In genomic region chr7:43464864-43465343, GRCm38 (mm10) we compare ENCODE assay signal across 9 mouse cellular contexts. TPM values are rescaled to one million over a fixed set of nuclear protein-coding genes. Genes with fewer than 3 reads are reported as not detected.
DNase-seq lines count a peak whose midpoint lies in the region; ATAC-seq and TF ChIP-seq lines count a peak whose summit lies in the region.
"Had no signal": no experiment of that assay in that cellular context is flagged by ENCODE, and none has a peak within 500 bp of the region (broad histone marks: within the 10 kb centered on the region; RNA-seq: fewer than 3 reads in every experiment).

No protein-coding gene starts in this region.

- TF ChIP-seq RAD21 in CH12.LX (IDR thresholded peaks at IDR 0.05; ENCODE audit: low read depth, low read length): no peak

- H3K27me3 ChIP-seq in CH12.LX (replicated peaks): no peaks in the 10 kb centered on the region
- H3K27me3 ChIP-seq in forebrain, embryonic 15.5 days: no peaks in the 10 kb centered on the region
- H3K27me3 ChIP-seq in limb, embryonic 12.5 days: peaks cover 46% of the 10 kb centered on the region

- no peaks in the 10 kb centered on the region for H3K36me3 ChIP-seq in CH12.LX (replicated peaks in 1 of 2; ENCODE audit: control insufficient read depth in 1 of 2, insufficient read depth in 1 of 2, low read length in 1 of 2)
- no peaks in the 10 kb centered on the region for H3K36me3 ChIP-seq in forebrain, embryonic 15.5 days
- no peaks in the 10 kb centered on the region for H3K36me3 ChIP-seq in limb, embryonic 12.5 days

- no peaks in the 10 kb centered on the region for H3K9me3 ChIP-seq in CH12.LX (replicated peaks; ENCODE audit: low read length)
- no peaks in the 10 kb centered on the region for H3K9me3 ChIP-seq in forebrain, embryonic 15.5 days
- H3K9me3 ChIP-seq in limb, embryonic 12.5 days: no peaks in the 10 kb centered on the region

- TF ChIP-seq POLR2A in CH12.LX (IDR thresholded peaks at IDR 0.05; ENCODE audit: low read depth, low read length): no peak

- H3K4me3 ChIP-seq in CH12.LX (replicated peaks in 1 of 3; ENCODE audit: low read depth in 2 of 3, low read length in 2 of 3, poor library complexity in 1 of 3): peak overlapping the region; percentile 21 to 66 (median 60)
- peak overlapping the region; percentile 47 for H3K4me3 ChIP-seq in forebrain, embryonic 15.5 days
- H3K4me3 ChIP-seq in limb, embryonic 12.5 days (replicated peaks): peak overlapping the region; percentile 48

- no peak for TF ChIP-seq CTCF in CH12.LX (conservative IDR thresholded peaks at IDR 0.05 in 1 of 2, IDR thresholded peaks at IDR 0.05 in 1 of 2; ENCODE audit: low read depth in 2 of 2, low read length in 2 of 2)

- H3K4me2 ChIP-seq in CH12.LX (ENCODE audit: insufficient read depth, low read depth, poor library complexity, severe bottlenecking): peak overlapping the region; percentile 68
- H3K4me2 ChIP-seq in forebrain, embryonic 15.5 days (replicated peaks): peak overlapping the region; percentile 68
- peak overlapping the region; percentile 82 for H3K4me2 ChIP-seq in limb, embryonic 12.5 days

- dilution Hi-C loops in CH12.LX (cut with MboI; ENCODE audit: extremely low pct_ligation_motif_present, extremely low pct_unique_long_range_greater_than_20kb, low sequenced_read_pairs): no loop called here

- no peak overlapping the region for H3K9ac ChIP-seq in CH12.LX (ENCODE audit: insufficient read depth, low read depth)
- H3K9ac ChIP-seq in forebrain, embryonic 15.5 days (replicated peaks): peak overlapping the region; percentile 43
- H3K9ac ChIP-seq in limb, embryonic 12.5 days (replicated peaks): peak overlapping the region; percentile 44; the same call in 1 of the 2 replicates

- H3K4me1 ChIP-seq in CH12.LX (ENCODE audit: control insufficient read depth in 1 of 2, insufficient read depth in 2 of 2): peaks cover 3 to 9% of the 10 kb centered on the region in 2 experiments; a peak in 3 of 4 replicates
- H3K4me1 ChIP-seq in forebrain, embryonic 15.5 days: peaks cover 18% of the 10 kb centered on the region
- H3K4me1 ChIP-seq in limb, embryonic 12.5 days (replicated peaks): peaks cover 17% of the 10 kb centered on the region; the same call in 1 of the 2 replicates

- WGBS in forebrain, embryonic 15.5 days: 3% methylated on average over 35 of the region's 35 CpGs
- 6% methylated on average over 35 of the region's 35 CpGs for WGBS in limb, embryonic 12.5 days

- peak; percentile 26 for DNase-seq in gastrocnemius, postnatal 10 days
- no peak for DNase-seq in gastrocnemius, postnatal 4 days (ENCODE audit: low spot score in 2 of 2)
- DNase-seq in CH12.LX (ENCODE audit: extremely low read depth): no peak
- DNase-seq in natural killer cell, adult 2 months (ENCODE audit: low spot score in 2 of 2): peak; percentile 54 to 72

- in situ Hi-C loops in CH12.LX (cut with MboI; ENCODE audit: low pct_ligation_motif_present, low pct_unique_long_range_greater_than_20kb, low sequenced_read_pairs): loop anchor here (5.0 to 10.0 kb wide), 3 partner anchors 43 to 180 kb away; no protein-coding TSS in a partner anchor

- ATAC-seq in forebrain, embryonic 15.5 days (replicated peaks): 0 out of 2 replicates have a peak, but pooled peaks have one; percentile 3
- ATAC-seq in limb, embryonic 12.5 days (ENCODE audit: insufficient number of reproducible peaks, insufficient read depth, low FRiP score, low TSS enrichment, low read depth): peak; percentile 50; the same call in 1 of the 2 replicates
- ATAC-seq in monocyte, adult 5-6 weeks (replicated peaks; ENCODE audit: insufficient number of reproducible peaks, low FRiP score, low TSS enrichment, poor library complexity, severe bottlenecking): no peak
- ATAC-seq in inflammation-experienced regulatory T-cells, adult 6 months: no peak

- H3K27ac ChIP-seq in CH12.LX (ENCODE audit: insufficient read depth, low read depth): no peak overlapping the region
- no peak overlapping the region for H3K27ac ChIP-seq in forebrain, embryonic 15.5 days (replicated peaks)
- no peak overlapping the region for H3K27ac ChIP-seq in limb, embryonic 12.5 days

- TF ChIP-seq EP300 in CH12.LX (IDR thresholded peaks at IDR 0.05; ENCODE audit: low read length): no peak

- no peaks in the 10 kb centered on the region for H3K79me2 ChIP-seq in CH12.LX (replicated peaks; ENCODE audit: control insufficient read depth, extremely low read depth, insufficient read depth, poor library complexity, severe bottlenecking)

TF ChIP-seq in CH12.LX, 34 proteins besides CTCF, POLR2A, EP300 and RAD21:
- TF ChIP-seq SMC3 (IDR thresholded peaks at IDR 0.05; ENCODE audit: low read depth, low read length) (0 out of 2 replicates have a peak, but pooled peaks have one; percentile 38), CHD2 (IDR thresholded peaks at IDR 0.05; ENCODE audit: low read length) (no peak)

RNA-seq across cellular contexts. Expression of gene Vsig10l, which starts 2.0 kb away (rescaled TPM):
- total RNA-seq in gastrocnemius, postnatal 10 days (2021): 1 to 10 TPM; 1.4 to 3.8 TPM
- total RNA-seq in gastrocnemius, postnatal 4 days (2021): 1 to 10 TPM; 3.7 to 4.9 TPM
- 0.17 TPM in 2 replicates for total RNA-seq in CH12.LX (2012; rRNA removed)
- total RNA-seq in CH12.LX (2014; rRNA removed): 0.12 TPM in 2 replicates
- 0.99 and 1.8 TPM in 2 replicates for polyA plus RNA-seq in CH12.LX (2012; ENCODE audit: insufficient read length, low read depth)
- polyA plus RNA-seq in forebrain, embryonic 15.5 days (2015; fragmentation: Nextera tagmentation; extraction: Ambion mirVana): 7.8 and 8.3 TPM in 2 replicates
- polyA plus RNA-seq in limb, embryonic 12.5 days (2016; fragmentation: Nextera tagmentation; extraction: Ambion mirVana): 1.8 and 3.7 TPM in 2 replicates
- 1.2 to 6.7 TPM (median 2.9 TPM) in 3 replicates for total RNA-seq in monocyte, adult 5-6 weeks (2017)
- 1 to 10 TPM; 2.4 to 6.8 (median 2.9) TPM for polyA plus RNA-seq in inflammation-experienced regulatory T-cells, adult 6 months (2017; shearing (Covaris generic))

RNA-seq across cellular contexts. Expression of gene Gm45233, which starts 21.0 kb away (rescaled TPM):
- total RNA-seq in gastrocnemius, postnatal 10 days (2021): 1 to 10 TPM in 1 of 2 experiments, under 1 TPM in 1; 0.66 to 1.2 TPM
- 1 to 10 TPM; 1.2 to 1.4 TPM for total RNA-seq in gastrocnemius, postnatal 4 days (2021)
- not detected in 2 replicates for total RNA-seq in CH12.LX (2012; rRNA removed)
- 0.39 TPM in 1 of 2 replicates, not detected in the other for total RNA-seq in CH12.LX (2014; rRNA removed)
- 0.66 TPM in 1 of 2 replicates, not detected in the other for polyA plus RNA-seq in CH12.LX (2012; ENCODE audit: insufficient read length, low read depth)
- polyA plus RNA-seq in forebrain, embryonic 15.5 days (2015; fragmentation: Nextera tagmentation; extraction: Ambion mirVana): not detected in 2 replicates
- 1.1 TPM in 1 of 2 replicates, not detected in the other for polyA plus RNA-seq in limb, embryonic 12.5 days (2016; fragmentation: Nextera tagmentation; extraction: Ambion mirVana)
- total RNA-seq in monocyte, adult 5-6 weeks (2017): not detected in 3 replicates
- polyA plus RNA-seq in inflammation-experienced regulatory T-cells, adult 6 months (2017; shearing (Covaris generic)): not detected
- polyA plus RNA-seq: large intestine, adult 2 months had no signal

RNA-seq across cellular contexts. Expression of gene Etfb, which starts 21.0 kb away (rescaled TPM):
- 100 to 1,000 TPM; 346 to 421 TPM for total RNA-seq in gastrocnemius, postnatal 10 days (2021)
- 100 to 1,000 TPM; 408 to 443 TPM for total RNA-seq in gastrocnemius, postnatal 4 days (2021)
- total RNA-seq in CH12.LX (2012; rRNA removed) (186 and 201 TPM in 2 replicates), CH12.LX (2014; rRNA removed) (147 and 157 TPM in 2 replicates)
- polyA plus RNA-seq in CH12.LX (2012; ENCODE audit: insufficient read length, low read depth): 201 and 248 TPM in 2 replicates
- 131 and 136 TPM in 2 replicates for polyA plus RNA-seq in forebrain, embryonic 15.5 days (2015; fragmentation: Nextera tagmentation; extraction: Ambion mirVana)
- 236 and 240 TPM in 2 replicates for polyA plus RNA-seq in limb, embryonic 12.5 days (2016; fragmentation: Nextera tagmentation; extraction: Ambion mirVana)
- 178 to 222 TPM (median 221 TPM) in 3 replicates for total RNA-seq in monocyte, adult 5-6 weeks (2017)
- polyA plus RNA-seq in inflammation-experienced regulatory T-cells, adult 6 months (2017; shearing (Covaris generic)): 100 to 1,000 TPM; 173 to 290 (median 214) TPM

RNA-seq across cellular contexts. Expression of gene Cldnd2, which starts 24.3 kb away (rescaled TPM):
- not detected for total RNA-seq in gastrocnemius, postnatal 10 days (2021)
- not detected for total RNA-seq in gastrocnemius, postnatal 4 days (2021)
- total RNA-seq in CH12.LX (2012; rRNA removed) (not detected in 2 replicates), CH12.LX (2014; rRNA removed) (not detected in 2 replicates)
- not detected in 2 replicates for polyA plus RNA-seq in CH12.LX (2012; ENCODE audit: insufficient read length, low read depth)
- not detected in 2 replicates for polyA plus RNA-seq in forebrain, embryonic 15.5 days (2015; fragmentation: Nextera tagmentation; extraction: Ambion mirVana)
- polyA plus RNA-seq in limb, embryonic 12.5 days (2016; fragmentation: Nextera tagmentation; extraction: Ambion mirVana): not detected in 2 replicates
- 3.2 TPM in 1 of 3 replicates, not detected in the others for total RNA-seq in monocyte, adult 5-6 weeks (2017)
- polyA plus RNA-seq in inflammation-experienced regulatory T-cells, adult 6 months (2017; shearing (Covaris generic)): under 1 TPM in 1 of 3 experiments, not detected in 2; 0.80 TPM
- polyA plus RNA-seq: large intestine, adult 2 months had no signal

RNA-seq across cellular contexts. Expression of gene Iglon5, which starts 25.0 kb away (rescaled TPM):
- 1 to 10 TPM; 1.2 to 1.3 TPM for total RNA-seq in gastrocnemius, postnatal 10 days (2021)
- under 1 TPM; 0.54 to 0.64 TPM for total RNA-seq in gastrocnemius, postnatal 4 days (2021)
- total RNA-seq in CH12.LX (2012; rRNA removed) (not detected in 2 replicates), CH12.LX (2014; rRNA removed) (not detected in 2 replicates)
- not detected in 2 replicates for polyA plus RNA-seq in CH12.LX (2012; ENCODE audit: insufficient read length, low read depth)
- polyA plus RNA-seq in forebrain, embryonic 15.5 days (2015; fragmentation: Nextera tagmentation; extraction: Ambion mirVana): 4.8 and 4.9 TPM in 2 replicates
- 1.4 and 1.7 TPM in 2 replicates for polyA plus RNA-seq in limb, embryonic 12.5 days (2016; fragmentation: Nextera tagmentation; extraction: Ambion mirVana)
- not detected in 3 replicates for total RNA-seq in monocyte, adult 5-6 weeks (2017)
- polyA plus RNA-seq in inflammation-experienced regulatory T-cells, adult 6 months (2017; shearing (Covaris generic)): under 1 TPM in 2 of 3 experiments, not detected in 1; 0.15 to 0.36 TPM

Comparison
In these comparisons a context has a peak if more than half of its experiments do, and no peak if none do; other contexts are left out.
1. DNase-seq: peak in gastrocnemius, postnatal 10 days (single experiment) and natural killer cell, adult 2 months (2 of 2); none in gastrocnemius, postnatal 4 days (0 of 2) and CH12.LX (single experiment).
2. ATAC-seq: peak in forebrain, embryonic 15.5 days (single experiment) and limb, embryonic 12.5 days (single experiment); none in monocyte, adult 5-6 weeks (single experiment) and inflammation-experienced regulatory T-cells, adult 6 months (single experiment).
3. Peak in every context shown above with its lines, with median percentiles within 50 percentile points of each other: H3K4me2 ChIP-seq and H3K4me3 ChIP-seq.